Mouse (Mus musculus): ENCODE results near the gene Pparg. TPM values are rescaled to one million over a fixed set of nuclear protein-coding genes. Genes with fewer than 3 reads are reported as not detected.

Pparg gene
- polyA plus RNA-seq, 1 experiment, result not detected

GRCm38 (mm10) chr6:115465876-115466275 is 105.1 kb downstream of the Pparg start:
- WGBS, result 55% methylated on average over 4 of the region's 4 CpGs
- Histone ChIP-seq H3K27ac (ENCODE audit: insufficient read depth, low read depth, low read length) (no peak overlapping the region), H3K4me3 (ENCODE audit: insufficient read depth, low read depth, low read length) (no peak overlapping the region), H3K4me1 (ENCODE audit: control insufficient read depth, insufficient read depth, low read length) (peaks cover 3% of the 10 kb centered on the region)
- TF ChIP-seq POLR2A (IDR thresholded peaks at IDR 0.05; ENCODE audit: insufficient read depth, low read depth, low read length), result no peak
- no peak for TF ChIP-seq CTCF (IDR thresholded peaks at IDR 0.05; ENCODE audit: insufficient read depth, low read depth, low read length)

- 70% methylated on average over 3 of the region's 3 CpGs for WGBS
- H3K4me1 ChIP-seq (ENCODE audit: control insufficient read depth, insufficient read depth, low read length), result peaks cover 3% of the 10 kb centered on the region
- no peak overlapping the region for H3K27ac ChIP-seq (ENCODE audit: insufficient read depth, low read depth, low read length)
- no peak overlapping the region for H3K4me3 ChIP-seq (ENCODE audit: insufficient read depth, low read depth, low read length)
- TF ChIP-seq POLR2A (IDR thresholded peaks at IDR 0.05; ENCODE audit: insufficient read depth, low read depth, low read length), result no peak
- no peak for TF ChIP-seq CTCF (IDR thresholded peaks at IDR 0.05; ENCODE audit: insufficient read depth, low read depth, low read length)
These were observed 105.8 kb downstream of the Pparg start for GRCm38 (mm10) chr6:115466601-115467000.

DNA sequence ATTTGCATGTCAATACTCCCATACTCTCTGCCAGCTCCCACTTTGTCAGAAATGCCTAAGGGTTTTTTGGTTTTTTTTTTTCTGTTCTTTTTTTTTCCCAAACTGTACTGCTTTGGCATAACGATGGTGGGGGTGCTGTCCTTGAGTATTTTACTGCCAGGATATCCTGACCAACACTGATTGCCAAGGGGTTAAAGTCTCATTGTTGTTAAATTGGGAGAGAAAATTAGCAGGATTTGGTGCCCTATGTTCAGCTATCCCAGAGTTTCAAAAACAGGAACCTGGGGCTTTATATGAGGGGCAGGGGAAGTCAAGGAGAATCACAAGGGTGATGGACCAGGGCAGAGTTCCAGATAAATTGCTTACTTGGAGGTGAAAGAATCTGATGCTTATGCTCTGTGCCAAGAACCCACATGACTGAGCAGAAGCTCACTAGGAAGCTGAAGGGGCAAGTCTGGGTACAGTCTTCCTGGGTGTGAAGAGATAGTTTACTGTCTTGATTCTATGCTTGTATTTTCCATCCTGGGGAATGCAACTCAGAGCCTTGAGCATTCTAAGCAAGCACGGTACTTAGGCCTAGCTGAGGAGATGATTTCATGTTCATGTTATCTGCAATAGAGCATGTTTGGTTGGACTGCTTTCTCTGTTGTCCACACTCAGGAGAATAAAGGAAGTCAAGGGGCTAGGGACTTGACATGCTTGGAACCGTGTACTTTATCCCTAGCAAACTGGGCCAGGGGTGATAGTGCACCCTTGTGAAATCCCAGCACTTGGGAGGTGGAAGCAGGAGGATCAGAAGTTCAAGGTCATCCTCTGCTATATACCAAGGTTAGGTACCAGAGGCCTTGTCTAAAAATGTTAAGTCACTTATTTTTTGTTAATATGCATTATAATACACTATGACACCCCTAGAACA is 109.2 kb downstream of the Pparg start:
- 52% methylated on average over 3 of the region's 3 CpGs for whole genome bisulfite sequencing
- H3K27ac ChIP-seq (ENCODE audit: insufficient read depth, low read depth, low read length), result no peak overlapping the region
- no peak overlapping the region for H3K4me3 ChIP-seq (ENCODE audit: insufficient read depth, low read depth, low read length)
- TF ChIP-seq CTCF (IDR thresholded peaks at IDR 0.05; ENCODE audit: insufficient read depth, low read depth, low read length) (no peak), POLR2A (IDR thresholded peaks at IDR 0.05; ENCODE audit: insufficient read depth, low read depth, low read length) (no peak)
- H3K4me1 ChIP-seq (ENCODE audit: control insufficient read depth, insufficient read depth, low read length), result no peaks in the 10 kb centered on the region

DNA sequence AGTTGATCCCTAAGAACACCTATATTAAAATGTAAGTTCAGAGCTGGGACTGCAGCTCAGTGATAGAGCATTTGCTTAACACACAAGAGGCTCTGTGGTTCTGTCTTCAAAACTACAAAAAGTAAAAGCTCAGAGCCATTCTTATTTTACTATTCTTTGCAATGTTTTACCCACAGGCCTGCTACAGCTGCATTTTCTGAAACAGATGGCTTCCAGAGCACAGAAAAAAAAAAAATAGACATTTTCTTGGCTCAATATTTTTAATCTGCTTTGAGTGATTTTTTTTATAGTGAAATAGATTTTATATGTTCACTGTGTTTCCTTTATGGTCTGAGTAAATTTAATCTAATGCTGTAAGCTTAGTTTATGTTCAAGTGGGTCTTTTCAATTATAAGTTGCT is 111.2 kb downstream of the Pparg start:
- TF ChIP-seq CTCF (IDR thresholded peaks at IDR 0.05; ENCODE audit: insufficient read depth, low read depth, low read length), result no peak
- TF ChIP-seq POLR2A (IDR thresholded peaks at IDR 0.05; ENCODE audit: insufficient read depth, low read depth, low read length), result no peak
- no peak overlapping the region for H3K27ac ChIP-seq (ENCODE audit: insufficient read depth, low read depth, low read length)

DNA sequence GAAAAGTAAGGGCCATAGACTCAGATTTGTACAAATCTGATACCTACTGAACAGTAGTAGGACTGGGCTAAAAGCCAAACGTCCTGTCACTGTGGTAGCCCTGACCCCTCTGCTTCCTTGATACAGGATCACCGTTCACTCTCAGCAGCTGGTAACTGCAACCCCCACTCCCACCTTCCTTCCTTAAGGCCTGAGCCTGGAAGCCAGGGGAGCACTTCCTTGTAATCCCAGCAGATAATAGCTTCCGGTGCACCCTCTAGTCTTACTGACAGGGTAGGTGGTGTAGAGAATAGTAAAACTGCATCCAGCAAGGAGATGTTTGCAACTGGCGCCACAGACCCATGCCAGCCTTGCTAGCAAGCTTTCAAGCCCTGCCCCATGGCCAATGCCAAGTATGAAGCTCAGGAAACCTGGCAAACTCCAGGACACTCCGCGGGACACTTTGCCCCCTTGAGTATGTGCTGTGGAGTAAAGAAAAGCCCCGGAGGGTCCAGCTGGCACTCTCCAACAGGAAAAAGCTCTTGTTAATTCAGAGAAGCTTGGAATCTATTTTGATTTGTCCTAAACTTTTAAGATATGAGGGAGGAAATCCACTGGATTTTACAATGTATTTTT is 116.4 kb downstream of the Pparg start:
- no peak for TF ChIP-seq POLR2A (IDR thresholded peaks at IDR 0.05; ENCODE audit: insufficient read depth, low read depth, low read length)
- WGBS, result 32% methylated on average over 7 of the region's 7 CpGs
- H3K4me1 ChIP-seq (ENCODE audit: control insufficient read depth, insufficient read depth, low read length), result peaks cover 6% of the 10 kb centered on the region
- no peak overlapping the region for H3K4me3 ChIP-seq (ENCODE audit: insufficient read depth, low read depth, low read length)
- no peak overlapping the region for H3K27ac ChIP-seq (ENCODE audit: insufficient read depth, low read depth, low read length)

More for the DNA sequence above, 111.2 kb downstream of the Pparg start:
- Histone ChIP-seq H3K4me3 (ENCODE audit: insufficient read depth, low read depth, low read length) (no peak overlapping the region), H3K4me1 (ENCODE audit: control insufficient read depth, insufficient read depth, low read length) (no peaks in the 10 kb centered on the region)

- no peak overlapping the region for H3K27ac ChIP-seq (ENCODE audit: insufficient read depth, low read depth, low read length)
- no peak for TF ChIP-seq POLR2A (IDR thresholded peaks at IDR 0.05; ENCODE audit: insufficient read depth, low read depth, low read length)
These were observed 119.2 kb downstream of the Pparg start for GRCm38 (mm10) chr6:115479963-115480321.

GRCm38 (mm10) chr6:115480322-115481017 is 119.7 kb downstream of the Pparg start:
- Histone ChIP-seq H3K4me3 (ENCODE audit: insufficient read depth, low read depth, low read length) (no peak overlapping the region), H3K4me1 (ENCODE audit: control insufficient read depth, insufficient read depth, low read length) (peaks cover 6% of the 10 kb centered on the region), H3K27ac (ENCODE audit: insufficient read depth, low read depth, low read length) (no peak overlapping the region)
- 41% methylated on average over 5 of the region's 5 CpGs for WGBS
- TF ChIP-seq CTCF (IDR thresholded peaks at IDR 0.05; ENCODE audit: insufficient read depth, low read depth, low read length), result no peak

More at GRCm38 (mm10) chr6:115479963-115480321, 119.2 kb downstream of the Pparg start:
- no peak overlapping the region for H3K4me3 ChIP-seq (ENCODE audit: insufficient read depth, low read depth, low read length)
- peaks cover 6% of the 10 kb centered on the region for H3K4me1 ChIP-seq (ENCODE audit: control insufficient read depth, insufficient read depth, low read length)

DNA sequence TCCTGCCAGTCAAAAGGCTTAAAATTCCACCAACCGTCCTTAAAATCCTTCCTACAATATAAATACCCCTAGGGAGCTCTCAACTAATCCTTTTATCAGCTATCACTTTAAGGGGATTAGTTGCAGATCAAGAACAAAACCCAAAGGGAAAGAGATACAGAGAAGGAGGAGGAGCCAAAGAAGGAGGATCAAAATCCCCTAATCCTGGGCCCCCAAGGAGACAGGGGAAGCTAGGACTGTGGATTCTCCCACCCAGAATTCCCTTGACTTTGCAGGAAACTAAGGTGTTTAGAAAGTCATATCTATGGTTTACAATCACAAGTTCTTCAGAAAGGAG is 120.2 kb downstream of the Pparg start:
- TF ChIP-seq POLR2A (IDR thresholded peaks at IDR 0.05; ENCODE audit: insufficient read depth, low read depth, low read length) (no peak), CTCF (IDR thresholded peaks at IDR 0.05; ENCODE audit: insufficient read depth, low read depth, low read length) (no peak)
- 3% methylated on average over 1 of the region's 1 CpGs for WGBS
- H3K4me3 ChIP-seq (ENCODE audit: insufficient read depth, low read depth, low read length), result no peak overlapping the region
- H3K4me1 ChIP-seq (ENCODE audit: control insufficient read depth, insufficient read depth, low read length), result peaks cover 6% of the 10 kb centered on the region
- no peak overlapping the region for H3K27ac ChIP-seq (ENCODE audit: insufficient read depth, low read depth, low read length)

- H3K27ac ChIP-seq (ENCODE audit: insufficient read depth, low read depth, low read length), result no peak overlapping the region
- no peak overlapping the region for H3K4me3 ChIP-seq (ENCODE audit: insufficient read depth, low read depth, low read length)
- no peak for TF ChIP-seq CTCF (IDR thresholded peaks at IDR 0.05; ENCODE audit: insufficient read depth, low read depth, low read length)
- TF ChIP-seq POLR2A (IDR thresholded peaks at IDR 0.05; ENCODE audit: insufficient read depth, low read depth, low read length), result no peak
- peaks cover 6% of the 10 kb centered on the region for H3K4me1 ChIP-seq (ENCODE audit: control insufficient read depth, insufficient read depth, low read length)
- 71% methylated on average over 3 of the region's 3 CpGs for WGBS
These were observed 120.9 kb downstream of the Pparg start for GRCm38 (mm10) chr6:115481603-115482002.
